Mouse (Mus musculus) thymus, postnatal 14 days (tissue): Measurements from ENCODE around the gene Fam53b.

Experiments used
- DNase-seq: peaks from one replicate; pipeline ENCODE4 v3.0.0; 2021

Gene Fam53b

GRCm38 (mm10) chr7:132702492-132703070 lies 111.1 kb downstream of the Fam53b start:
- no peak for DNase-seq

GRCm38 (mm10) chr7:132702024-132702423 lies 111.7 kb downstream of the Fam53b start:
- no peak for DNase-seq

- no peak for DNase-seq
These were observed 112.3 kb downstream of the Fam53b start for GRCm38 (mm10) chr7:132701412-132701811.

DNA sequence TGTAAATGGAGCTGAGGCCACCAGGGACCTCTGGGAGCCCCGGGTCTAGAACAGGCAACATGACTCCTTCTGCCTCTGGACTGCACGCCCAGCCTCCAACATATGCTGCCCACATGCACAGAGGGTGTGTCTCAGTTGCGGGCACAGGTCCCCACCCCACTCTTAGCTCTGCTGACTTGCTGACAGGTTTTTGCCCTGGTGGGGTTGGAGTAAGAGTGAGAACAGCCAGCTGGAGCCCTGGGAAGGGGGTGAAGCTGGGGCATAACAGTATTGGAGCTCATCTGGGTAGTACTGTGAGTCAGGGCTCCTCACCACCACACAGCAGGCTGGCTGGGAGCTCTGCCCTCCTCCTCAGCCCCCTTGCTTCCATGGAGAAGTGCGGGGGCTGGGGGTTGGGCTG lies 113.6 kb downstream of the Fam53b start:
- no peak for DNase-seq

- peak; percentile 37 for DNase-seq
These were observed 114.0 kb downstream of the Fam53b start for GRCm38 (mm10) chr7:132699639-132700038.

DNA sequence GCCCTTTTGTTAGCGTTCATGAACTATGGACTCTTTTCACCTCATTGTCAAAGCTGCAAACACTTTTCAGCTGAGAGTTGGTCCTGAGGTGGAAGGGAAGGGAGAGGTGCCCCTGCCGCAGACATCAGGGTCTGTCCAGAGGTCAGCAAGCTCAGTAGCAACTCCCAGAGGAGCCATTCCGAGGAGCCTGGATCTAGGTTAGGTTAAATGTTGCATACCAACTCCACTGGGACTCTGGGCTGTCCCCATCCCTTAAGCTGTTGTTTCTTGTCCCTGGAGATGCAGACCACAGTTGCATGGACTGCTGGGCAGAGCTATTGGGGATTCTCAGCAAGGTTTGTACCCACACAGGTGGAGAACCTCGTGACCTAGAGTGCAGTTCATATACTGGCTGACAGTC lies 114.5 kb downstream of the Fam53b start:
- no peak for DNase-seq

DNA sequence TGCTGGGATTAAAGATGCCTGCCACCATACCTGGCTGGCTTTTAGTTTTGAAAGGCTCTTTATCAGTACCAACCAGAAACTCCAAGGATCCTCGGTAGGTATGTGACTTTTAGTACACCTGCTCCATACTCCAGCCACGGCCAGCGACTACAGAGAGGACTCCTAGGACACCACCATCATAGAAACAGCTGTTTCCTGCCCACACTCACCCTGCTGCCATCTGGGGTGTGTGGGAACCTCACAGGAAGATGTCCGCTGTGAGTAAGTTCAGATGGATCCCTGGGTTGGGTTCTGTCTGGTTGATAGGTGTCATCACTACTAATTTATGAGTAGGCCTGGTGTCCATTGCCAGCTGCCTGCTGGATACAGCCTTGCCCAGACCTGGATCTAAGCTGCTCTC lies 114.9 kb downstream of the Fam53b start:
- DNase-seq, result peak; percentile 33

- DNase-seq, result no peak
These were observed 116.4 kb downstream of the Fam53b start for GRCm38 (mm10) chr7:132697258-132697796.

DNA sequence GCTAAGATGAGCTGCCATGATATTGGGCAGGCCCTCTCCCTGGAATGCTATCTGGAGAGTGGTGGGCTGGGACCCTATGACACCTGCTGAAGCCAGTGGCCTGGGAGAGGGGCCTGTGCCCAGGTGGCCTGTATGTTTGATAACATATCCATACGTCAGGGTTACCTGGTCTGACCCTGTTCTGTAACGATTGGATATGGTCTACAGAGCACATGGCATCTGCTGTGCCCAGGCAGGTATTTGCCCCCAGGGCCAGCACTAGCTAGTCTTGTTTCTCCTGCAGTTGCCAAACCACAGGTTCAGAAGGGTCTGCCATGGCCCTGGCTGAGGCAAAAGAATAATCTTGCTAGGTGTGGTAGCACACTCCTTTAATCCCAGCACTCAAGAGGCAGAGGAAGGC lies 120.1 kb downstream of the Fam53b start:
- no peak for DNase-seq

DNA sequence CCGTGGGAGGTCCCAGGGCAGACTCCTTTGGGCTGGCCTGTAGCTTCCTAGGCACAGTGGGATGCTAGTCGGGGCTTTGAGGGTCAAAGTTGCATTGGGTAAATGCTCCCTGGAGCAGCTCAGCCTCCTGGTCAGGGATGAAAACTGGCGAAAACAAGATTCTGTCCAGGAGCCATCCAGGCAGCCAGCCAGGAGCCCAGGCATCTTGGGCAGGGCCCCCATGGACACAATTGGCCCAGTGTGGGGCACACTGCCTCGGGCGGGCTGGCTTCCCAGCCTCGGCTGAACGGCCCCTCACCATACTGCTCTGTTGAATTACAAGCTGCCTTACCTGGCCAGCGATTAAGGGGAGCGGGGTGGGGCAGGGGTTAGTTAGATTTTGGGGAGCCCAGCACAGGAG lies 121.0 kb downstream of the Fam53b start:
- DNase-seq, result no peak

DNA sequence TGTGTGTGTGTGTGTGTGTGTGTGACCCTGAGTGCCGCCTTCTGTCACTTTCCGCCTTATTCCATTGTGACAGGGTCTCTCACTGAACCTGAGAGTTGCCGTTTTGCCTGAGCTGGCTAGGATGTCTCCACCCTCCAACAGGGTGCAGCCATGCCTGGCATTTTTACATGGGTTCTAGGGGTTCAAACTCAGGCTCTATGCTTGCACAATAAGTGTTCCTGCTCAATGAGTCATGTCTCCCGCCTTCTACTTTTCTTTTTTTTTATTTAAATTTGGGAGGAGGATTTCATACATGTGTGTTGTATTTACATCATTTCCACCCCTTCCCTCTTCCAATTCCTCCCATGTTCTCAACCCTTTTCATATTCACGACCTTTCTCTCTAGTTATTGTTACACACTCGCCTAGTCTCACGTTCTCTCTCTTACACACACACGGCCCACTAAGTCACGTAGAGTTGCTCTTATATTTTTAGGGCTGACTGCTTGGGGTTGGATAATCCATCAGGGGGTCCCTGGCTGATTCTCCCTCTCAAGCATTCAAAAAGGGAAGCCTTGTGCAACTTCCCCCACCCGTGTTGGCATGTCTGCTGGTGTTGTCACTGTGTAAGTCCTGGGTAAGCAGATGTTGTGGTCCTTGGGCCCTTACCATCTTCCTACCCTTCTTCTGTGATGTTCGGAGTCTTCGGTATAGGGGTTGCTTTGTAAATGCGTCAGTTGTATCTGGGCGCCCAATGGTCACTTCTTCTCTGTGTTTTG lies 122.8 kb downstream of the Fam53b start:
- DNase-seq, result no peak

GRCm38 (mm10) chr7:132689722-132690121 lies 124.0 kb downstream of the Fam53b start:
- DNase-seq, result no peak

GRCm38 (mm10) chr7:132688721-132689120 lies 125.0 kb downstream of the Fam53b start:
- DNase-seq, result no peak

- no peak for DNase-seq
These were observed 125.8 kb downstream of the Fam53b start for GRCm38 (mm10) chr7:132687897-132688296.

GRCm38 (mm10) chr7:132686515-132686914 lies 127.2 kb downstream of the Fam53b start:
- DNase-seq, result no peak

DNA sequence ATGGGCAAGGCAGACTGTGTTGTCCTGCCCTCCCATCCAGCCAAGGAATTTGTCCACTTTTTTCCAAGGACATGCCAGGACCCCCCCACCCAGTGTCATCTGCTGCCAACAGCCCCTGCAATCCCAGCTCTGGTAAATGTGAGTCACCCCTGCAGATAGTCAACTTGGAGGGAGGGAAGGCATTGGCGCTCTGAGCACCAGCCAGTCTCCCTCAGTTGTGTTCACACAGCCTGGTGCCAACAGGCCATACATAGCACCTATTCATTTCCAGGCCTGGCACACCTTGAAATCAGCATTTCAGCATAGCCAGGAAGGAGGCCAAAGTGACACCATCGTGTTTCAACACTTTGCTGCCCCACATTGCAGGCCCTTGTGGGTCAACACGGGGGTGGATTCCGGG lies 129.8 kb downstream of the Fam53b start:
- no peak for DNase-seq

- DNase-seq, result no peak
These were observed 130.8 kb downstream of the Fam53b start for GRCm38 (mm10) chr7:132682901-132683300.

DNA sequence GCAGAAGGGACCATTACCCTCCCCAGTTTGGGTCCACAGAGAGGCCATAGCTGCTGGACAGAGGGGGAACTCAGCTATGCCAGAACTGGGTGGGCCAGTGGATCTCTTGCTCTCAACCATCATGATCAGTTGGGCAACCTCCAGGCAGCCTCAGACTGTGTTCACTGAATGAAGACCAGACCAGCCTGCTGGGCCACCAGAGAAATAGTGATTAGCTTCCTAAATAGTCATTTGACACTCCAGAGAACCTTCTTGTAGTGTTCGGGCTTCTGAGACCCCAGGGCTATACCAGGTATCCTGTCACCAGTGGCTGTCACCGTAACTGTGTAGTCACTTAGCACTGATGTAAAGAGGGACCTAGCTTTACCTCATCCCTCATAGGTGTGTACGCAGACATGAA lies 131.3 kb downstream of the Fam53b start:
- DNase-seq, result no peak

- DNase-seq, result no peak
These were observed 131.9 kb downstream of the Fam53b start for GRCm38 (mm10) chr7:132681831-132682230.

DNA sequence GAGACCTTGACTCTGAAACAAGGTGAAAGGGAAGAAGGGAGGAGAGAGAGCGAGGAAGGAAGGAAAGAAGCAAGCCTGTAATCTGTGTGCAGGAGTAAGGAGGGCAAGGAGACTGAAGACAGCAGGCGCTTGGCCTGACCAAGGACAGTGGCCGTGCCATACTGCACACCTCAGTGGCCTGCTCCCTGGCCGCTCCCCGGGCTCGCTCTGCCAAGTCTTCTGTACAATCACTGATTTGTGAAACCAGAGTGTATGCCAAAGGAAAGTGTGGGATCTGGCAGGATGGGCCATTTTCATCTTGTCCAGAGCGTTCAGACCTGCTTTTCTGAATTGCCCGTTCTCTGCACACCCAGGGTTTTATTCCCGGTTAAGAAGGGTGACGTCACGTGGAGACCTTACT lies 132.4 kb downstream of the Fam53b start:
- DNase-seq, result no peak

- no peak for DNase-seq
These were observed 134.1 kb downstream of the Fam53b start for GRCm38 (mm10) chr7:132679549-132679948.

DNA sequence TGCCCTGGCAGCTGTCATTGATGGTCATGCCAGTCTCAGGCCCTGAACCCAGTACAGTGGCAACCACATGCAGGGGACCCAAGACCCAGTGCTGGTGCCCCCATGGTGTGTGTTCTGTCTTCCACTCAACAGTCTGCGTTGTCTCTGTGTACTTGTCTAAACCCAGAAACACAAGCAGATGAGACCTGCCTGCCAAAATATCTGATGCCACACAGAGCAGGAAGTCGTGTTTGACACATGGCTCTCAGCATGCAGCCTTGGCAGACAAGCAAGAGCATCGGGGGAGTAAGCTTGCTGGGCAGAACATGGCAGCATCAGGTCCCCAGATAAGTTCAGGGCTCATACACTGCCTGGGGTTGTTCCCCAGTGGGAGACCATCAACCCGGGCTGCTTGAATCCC lies 134.6 kb downstream of the Fam53b start:
- DNase-seq, result no peak

GRCm38 (mm10) chr7:132675922-132676321 lies 137.8 kb downstream of the Fam53b start:
- DNase-seq, result no peak

DNA sequence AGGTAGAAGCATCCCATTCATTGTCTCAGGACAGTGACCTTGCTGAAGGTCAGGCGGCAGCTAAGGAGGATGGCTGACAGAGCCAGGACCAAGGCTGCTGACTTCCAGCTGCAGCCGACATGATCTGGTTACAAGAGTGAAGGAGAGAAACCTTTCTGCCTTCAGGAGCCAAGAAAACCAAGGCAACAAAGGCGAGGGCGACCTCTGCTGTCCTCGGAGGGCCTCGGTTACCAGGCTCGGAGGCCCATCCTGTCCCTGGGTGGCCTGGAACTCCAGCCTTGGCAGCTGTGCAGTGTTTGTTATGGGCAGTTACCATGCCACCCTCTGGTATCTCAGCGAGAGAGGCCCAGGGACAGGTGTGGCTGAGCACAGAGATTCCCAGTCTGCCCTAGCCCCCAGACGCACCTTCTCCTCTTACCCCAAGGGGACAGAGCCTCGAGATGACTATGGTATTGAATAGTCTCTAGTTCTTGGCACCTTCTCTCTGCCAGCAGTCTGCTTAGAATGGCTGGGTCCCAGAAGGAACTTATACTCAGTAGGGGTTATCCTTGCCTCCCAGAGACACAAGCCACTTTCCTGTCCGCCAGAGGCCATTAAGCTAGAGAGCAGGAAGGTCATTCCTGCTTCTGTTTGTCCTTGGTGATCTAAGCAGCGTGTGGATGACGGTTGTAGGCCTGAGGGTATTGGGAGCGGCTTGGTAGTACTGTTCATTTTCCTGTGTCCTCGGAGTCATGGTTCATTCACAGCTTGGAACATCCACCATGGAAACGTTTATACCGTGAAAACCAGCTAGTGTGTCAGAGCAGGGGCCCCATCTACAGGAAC lies 139.5 kb downstream of the Fam53b start:
- DNase-seq, result no peak
